Mouse (Mus musculus): Measurements from ENCODE around the gene Med24.
"Not testable (repeated sequence)": the region's sequence is repeated elsewhere in the genome, so short reads cannot be mapped to it uniquely, and the experiment has no call there.

The Med24 gene

GRCm38 (mm10) chr11:98723098-98723497 lies 6.1 kb downstream of the Med24 start:
- in situ Hi-C loops (cut with MboI; ENCODE audit: low sequenced_read_pairs) = loop anchor here (10.0 kb wide), 1 partner anchor 62 kb away; no protein-coding TSS in a partner anchor

DNA sequence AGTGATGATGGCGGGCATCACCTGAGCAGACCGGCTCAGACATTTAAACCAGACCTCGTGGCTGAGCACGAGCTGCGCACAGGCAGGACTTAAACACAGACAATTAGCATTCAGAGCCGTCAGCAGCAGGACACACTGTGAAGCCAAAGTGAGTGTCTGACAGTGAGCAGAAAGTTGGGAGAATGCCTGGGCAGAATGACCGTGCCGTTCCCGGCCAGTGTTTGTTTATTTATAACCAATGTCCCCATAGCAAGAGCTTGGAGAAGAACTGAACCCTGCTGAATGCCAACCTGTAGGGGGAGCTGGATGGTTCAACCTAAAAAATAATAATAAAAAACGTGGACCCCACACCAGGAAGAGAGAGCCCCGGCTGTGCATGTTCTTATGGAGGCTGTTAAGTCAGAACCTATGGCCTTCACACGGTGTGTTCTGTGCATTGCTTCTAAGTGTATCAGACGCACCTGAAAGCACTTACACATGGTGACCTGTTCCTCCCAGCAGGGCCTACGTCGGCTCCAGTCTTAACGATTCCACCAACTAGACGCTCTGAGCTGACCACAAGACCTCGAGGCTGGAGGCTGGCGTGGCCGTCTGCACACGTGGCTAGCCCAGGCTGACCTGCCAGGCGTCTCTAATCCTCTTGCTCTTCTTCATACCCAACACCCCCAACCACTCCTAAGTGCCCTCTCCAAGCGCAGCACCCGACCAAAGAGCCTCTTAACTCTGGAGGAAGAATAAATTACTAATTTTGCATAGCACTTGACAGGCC lies 7.6 kb downstream of the Med24 start:
- in situ Hi-C loops (cut with MboI; ENCODE audit: low sequenced_read_pairs) = loop anchor here (10.0 kb wide), 1 partner anchor 63 kb away; no protein-coding TSS in a partner anchor

DNA sequence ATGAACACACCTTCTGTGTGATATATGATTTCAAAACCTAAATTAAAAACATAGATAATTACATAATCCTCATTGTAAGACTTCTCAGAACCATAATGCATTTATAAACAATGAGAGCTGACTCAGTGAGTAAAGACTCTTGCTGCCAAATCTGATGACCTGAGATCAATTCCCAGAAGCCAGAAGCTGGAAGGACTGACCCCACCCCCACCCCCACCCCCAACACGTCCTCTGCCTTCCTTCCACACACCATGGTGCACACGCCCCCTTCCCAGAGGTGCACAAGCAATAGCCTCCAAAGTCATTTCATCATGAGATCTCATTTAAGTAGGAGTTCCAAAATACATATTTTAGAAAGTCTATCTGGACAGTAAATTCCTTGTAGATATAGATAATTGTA lies 8.5 kb downstream of the Med24 start:
- in situ Hi-C loops (cut with MboI; ENCODE audit: low sequenced_read_pairs) = loop anchor here (10.0 kb wide), 1 partner anchor 64 kb away; no protein-coding TSS in a partner anchor

GRCm38 (mm10) chr11:98717904-98718303 lies 11.3 kb downstream of the Med24 start:
- in situ Hi-C loops (cut with MboI; ENCODE audit: low sequenced_read_pairs) = no loop called here

DNA sequence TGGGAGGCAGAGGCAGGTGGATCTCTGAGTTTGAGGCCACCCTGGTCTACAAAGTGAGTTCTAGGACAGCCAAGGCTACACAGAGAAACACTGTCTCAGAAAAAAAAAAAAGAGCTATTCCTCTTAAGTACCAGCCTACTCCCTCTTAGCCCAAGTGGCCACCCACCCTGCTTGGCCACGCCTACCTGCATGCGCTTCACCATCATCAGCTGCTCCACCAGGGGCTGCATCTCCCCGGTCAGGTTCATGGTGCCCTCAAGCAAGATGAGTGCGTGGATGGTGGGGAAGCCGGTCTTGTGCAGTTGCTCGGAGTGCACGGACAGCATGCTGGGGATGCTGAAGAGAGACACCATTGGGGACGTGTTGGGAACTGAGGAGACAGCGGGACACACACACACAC lies 13.3 kb downstream of the Med24 start:
- in situ Hi-C loops (cut with MboI; ENCODE audit: low sequenced_read_pairs) = no loop called here

- in situ Hi-C loops (cut with MboI; ENCODE audit: low sequenced_read_pairs) = no loop called here
These were observed 15.5 kb downstream of the Med24 start for GRCm38 (mm10) chr11:98713703-98714102.

DNA sequence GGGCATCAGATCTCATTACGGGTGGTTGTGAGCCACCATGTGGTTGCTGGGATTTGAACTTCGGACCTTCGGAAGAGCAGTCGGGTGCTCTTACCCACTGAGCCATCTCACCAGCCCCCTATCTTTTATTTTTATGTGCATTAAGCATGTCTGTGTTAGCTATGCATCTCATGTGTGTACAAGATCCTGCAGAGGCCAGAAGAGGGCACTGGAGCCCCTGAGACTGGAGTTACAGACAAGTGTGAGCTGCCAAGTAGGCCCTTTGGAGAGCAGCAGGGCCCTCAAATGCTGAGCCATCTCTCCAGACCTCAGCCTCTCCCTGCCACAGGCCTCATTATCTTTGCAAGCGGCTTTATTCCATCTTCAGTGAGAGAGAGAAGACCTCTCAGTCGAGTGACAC lies 17.2 kb downstream of the Med24 start:
- in situ Hi-C loops (cut with MboI; ENCODE audit: low sequenced_read_pairs) = not testable (repeated sequence)

- in situ Hi-C loops (cut with MboI; ENCODE audit: low sequenced_read_pairs) = no loop called here
These were observed 18.2 kb downstream of the Med24 start for GRCm38 (mm10) chr11:98711046-98711434.

DNA sequence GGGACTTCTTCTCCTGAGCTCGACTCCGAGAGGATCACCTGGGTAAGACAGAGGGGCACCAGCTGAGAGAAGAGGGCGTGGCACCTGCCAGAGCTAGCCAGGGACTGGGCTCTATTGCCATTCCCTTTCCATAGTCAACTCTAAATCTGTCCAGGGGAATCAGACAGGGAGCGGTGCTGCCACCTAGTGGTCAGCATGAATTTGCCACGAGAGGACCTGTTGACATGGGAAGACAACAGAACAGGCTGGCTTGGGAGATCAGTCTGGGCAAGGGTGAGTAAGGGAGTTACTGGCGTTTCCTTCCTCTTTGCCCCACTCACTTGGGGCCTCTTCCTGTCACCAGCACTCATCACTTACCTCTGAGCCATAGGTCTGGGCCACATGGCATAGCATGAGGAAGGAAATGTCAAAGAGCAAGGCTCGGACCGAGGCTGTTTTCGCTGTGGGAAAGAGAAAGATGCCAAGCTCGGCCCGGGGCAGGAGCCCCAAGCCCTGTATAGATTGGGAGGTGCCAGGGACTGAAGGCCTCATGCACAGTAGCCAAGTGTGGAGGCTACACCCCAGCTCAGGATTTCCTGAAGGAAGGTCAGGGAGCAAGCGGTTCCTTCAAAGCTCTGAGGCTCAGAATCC lies 18.7 kb downstream of the Med24 start:
- in situ Hi-C loops (cut with MboI; ENCODE audit: low sequenced_read_pairs) = no loop called here

GRCm38 (mm10) chr11:98709001-98709741 lies 20.1 kb downstream of the Med24 start:
- in situ Hi-C loops (cut with MboI; ENCODE audit: low sequenced_read_pairs) = no loop called here

DNA sequence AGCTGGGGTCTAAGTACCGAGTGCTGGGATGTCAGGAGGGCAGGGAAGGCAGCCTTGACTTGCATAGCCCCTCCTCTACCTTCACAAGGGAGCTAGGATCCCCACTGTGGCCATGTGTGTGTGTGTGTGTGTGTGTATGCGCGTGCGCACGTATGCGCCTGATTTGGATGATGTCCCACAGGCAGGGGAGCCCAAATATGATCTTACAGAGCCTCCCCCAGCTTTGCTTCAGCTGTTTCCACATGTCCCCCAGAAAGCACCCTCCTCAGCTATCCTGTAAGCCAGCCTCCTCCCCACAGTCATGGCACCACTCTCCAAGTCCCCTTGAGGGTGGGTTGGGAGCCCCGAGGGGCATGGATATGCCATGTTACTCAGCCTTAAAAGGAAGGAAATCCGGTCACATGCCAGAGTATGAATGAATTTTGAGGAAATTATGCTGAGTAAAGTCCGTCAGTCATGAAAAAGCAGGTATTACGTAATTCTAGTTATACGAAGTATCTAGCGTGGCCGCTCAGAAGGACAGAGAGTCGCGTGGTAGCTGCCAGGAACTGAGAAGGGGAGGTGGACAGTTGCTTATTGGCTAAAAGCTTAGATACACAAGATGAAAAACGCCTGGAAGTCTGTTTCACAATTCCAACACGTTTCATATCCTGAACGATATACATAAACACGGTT lies 20.8 kb downstream of the Med24 start:
- in situ Hi-C loops (cut with MboI; ENCODE audit: low sequenced_read_pairs) = no loop called here

DNA sequence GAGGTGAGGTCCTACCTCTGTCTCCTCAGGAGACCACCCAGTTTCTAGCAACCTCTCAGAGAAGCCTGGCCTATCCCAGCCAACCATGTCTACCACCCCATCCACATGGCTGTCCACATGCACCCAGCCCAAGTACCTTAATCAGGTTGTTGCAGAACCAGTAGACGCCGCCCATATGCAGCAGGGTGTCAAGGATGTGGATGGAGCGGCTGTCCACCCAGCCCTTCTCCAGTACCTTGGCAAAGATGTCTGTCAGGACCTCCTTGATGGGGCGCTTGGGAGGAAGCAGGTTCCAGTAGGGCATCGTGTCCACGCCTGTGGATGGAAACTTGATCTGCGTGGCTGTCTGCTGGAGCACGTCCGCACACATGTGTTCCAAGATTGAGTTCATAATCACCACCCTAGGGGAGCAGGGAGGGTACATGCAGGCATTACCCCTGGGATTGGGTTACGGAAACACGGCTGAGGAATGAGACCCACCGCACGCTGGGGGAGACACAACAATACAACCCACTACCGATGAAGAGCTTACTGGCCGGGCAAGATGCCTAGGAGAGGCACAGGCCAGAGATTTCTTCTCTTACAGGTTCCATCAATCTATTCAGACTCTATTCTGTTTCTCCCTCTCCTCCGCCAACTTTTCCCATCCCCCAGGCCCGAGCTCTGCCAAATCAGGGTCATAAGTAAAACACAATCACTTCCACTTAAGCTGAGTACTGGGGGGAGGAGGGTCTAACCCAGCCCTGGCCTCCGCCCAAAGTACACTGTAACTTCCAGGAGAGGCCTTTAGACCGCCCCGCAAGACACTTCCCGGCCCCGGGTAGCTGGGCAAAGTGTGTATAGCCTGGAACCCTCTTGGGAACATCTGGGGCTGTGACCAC lies 21.6 kb downstream of the Med24 start:
- in situ Hi-C loops (cut with MboI; ENCODE audit: low sequenced_read_pairs) = no loop called here

DNA sequence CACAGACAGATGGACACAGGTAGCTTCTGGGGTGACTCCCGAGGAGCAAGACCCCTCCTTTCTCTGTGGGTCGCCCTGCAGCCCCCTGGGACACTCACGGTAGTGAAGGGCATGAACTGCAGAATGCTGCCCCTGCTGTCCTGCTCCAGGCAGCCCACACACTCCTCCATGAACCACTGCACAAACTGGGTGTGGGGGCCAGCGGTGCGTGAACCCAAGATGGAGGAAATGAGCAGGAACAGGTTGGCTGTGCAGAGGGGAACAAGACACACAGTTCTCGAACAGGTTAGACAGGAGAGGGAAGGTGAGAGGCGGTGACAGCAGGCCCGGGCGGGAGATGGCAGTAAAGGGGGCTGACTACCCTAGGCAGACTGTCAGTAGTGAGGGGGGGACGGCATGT lies 24.2 kb downstream of the Med24 start:
- in situ Hi-C loops (cut with MboI; ENCODE audit: low sequenced_read_pairs) = no loop called here

GRCm38 (mm10) chr11:98702323-98702722 lies 26.9 kb downstream of the Med24 start:
- in situ Hi-C loops (cut with MboI; ENCODE audit: low sequenced_read_pairs) = loop anchor here (5.0 kb wide), 1 partner anchor 75 kb away; the partner anchor contains the start of gene Nr1d1

GRCm38 (mm10) chr11:98701213-98701670 lies 28.0 kb downstream of the Med24 start, which contains the start of gene Csf3:
Gene Csf3 (plus strand): TSS chr11:98701263.
- in situ Hi-C loops (cut with MboI; ENCODE audit: low sequenced_read_pairs) = loop anchor here (5.0 kb wide), 1 partner anchor 76 kb away; the partner anchor contains the start of gene Nr1d1

- in situ Hi-C loops (cut with MboI; ENCODE audit: low sequenced_read_pairs) = loop anchor here (5.0 kb wide), 1 partner anchor 77 kb away; the partner anchor contains the start of gene Nr1d1
These were observed 29.3 kb downstream of the Med24 start for GRCm38 (mm10) chr11:98699911-98700310.

DNA sequence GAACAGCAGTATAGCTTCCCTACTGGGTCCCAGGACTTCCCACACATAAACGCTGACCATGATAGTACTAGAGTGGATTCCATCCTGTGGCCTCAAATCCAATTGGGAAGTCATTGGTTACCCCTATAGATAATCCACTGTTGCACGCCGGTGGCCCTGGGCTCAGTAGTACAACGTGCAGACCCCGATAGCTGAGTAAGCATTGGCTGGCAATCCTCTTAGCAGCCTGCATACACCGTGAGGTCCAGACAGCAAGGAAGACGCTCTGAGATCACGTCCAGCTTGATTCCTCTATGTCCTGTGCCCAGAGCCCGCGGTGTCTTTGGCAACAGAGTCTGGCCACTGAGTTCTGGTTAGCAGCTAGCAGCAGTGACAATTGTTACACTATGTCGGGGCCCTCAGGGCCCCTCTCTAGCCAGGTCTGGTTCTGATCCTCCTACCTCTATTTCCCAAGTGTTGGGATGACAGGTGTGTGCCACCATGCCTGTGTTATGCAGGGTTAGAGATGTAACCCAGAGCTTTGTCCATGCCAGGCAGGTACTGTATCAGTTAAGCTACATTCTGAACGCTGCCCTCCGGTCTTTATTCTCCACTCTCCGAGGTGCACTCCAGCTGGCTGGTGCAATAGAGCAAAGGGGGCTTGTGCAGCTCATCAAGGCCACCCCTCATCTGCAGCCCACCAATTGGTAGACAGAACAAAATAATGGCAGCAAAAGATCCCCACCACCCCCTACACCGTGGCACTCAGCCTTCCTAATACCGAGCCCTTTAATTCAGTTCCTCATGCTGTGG lies 30.2 kb downstream of the Med24 start:
- in situ Hi-C loops (cut with MboI; ENCODE audit: low sequenced_read_pairs) = no loop called here

- in situ Hi-C loops (cut with MboI; ENCODE audit: low sequenced_read_pairs) = no loop called here
These were observed 32.0 kb downstream of the Med24 start for GRCm38 (mm10) chr11:98697225-98697624.

Data from CH12F3 (cell line).